24 mouse cellular contexts compared by ENCODE assay signal in genomic region chr17:44797331-44797730, GRCm38 (mm10). TPM values are rescaled to one million over a fixed set of nuclear protein-coding genes. Genes with fewer than 3 reads are reported as not detected.
A peak's percentile ranks its signal among the peaks of the same experiment; 100 is the strongest.
DNase-seq lines count a peak whose midpoint lies in the region; TF ChIP-seq lines count a peak whose summit lies in the region.
"Had no signal": no experiment of that assay in that cellular context is flagged by ENCODE, and none has a peak within 500 bp of the region (broad histone marks: within the 10 kb centered on the region; RNA-seq: fewer than 3 reads in every experiment).

No protein-coding gene starts in this region.

- DNase-seq in adrenal gland, adult (ENCODE audit: inconsistent age in 2 of 2, low spot score in 1 of 2) = peak; percentile 54 to 82
- no peak for DNase-seq in adrenal gland, adult 18-20 months (ENCODE audit: low spot score in 2 of 2)
- peak; percentile 23 for DNase-seq in kidney, postnatal 10 days
- DNase-seq in kidney, postnatal 14 days = no peak
- DNase-seq in adrenal gland, adult 8-10 months = peak; percentile 48
- DNase-seq in layer of hippocampus, adult 9-10 months (ENCODE audit: low spot score) = no peak
- DNase-seq in urinary bladder, postnatal 36 days (ENCODE audit: low spot score in 2 of 2) = no peak
- DNase-seq: cerebellum, adult 2 months; cerebellum, postnatal 14 days; gastrocnemius, postnatal 10 days; kidney, adult 11 months; layer of hippocampus, adult 9-11 months; liver; lung, embryonic 14.5 days; lung, postnatal 14 days; midbrain, embryonic 14.5 days had no signal

- H3K27me3 ChIP-seq in myocyte (ENCODE audit: control insufficient read depth, insufficient read depth, insufficient read length) = no peaks in the 10 kb centered on the region
- H3K27me3 ChIP-seq: embryonic facial prominence, embryonic 15.5 days; forebrain, embryonic 13.5 days; kidney, embryonic 15.5 days; neural tube, embryonic 15.5 days had no signal

- H3K36me3 ChIP-seq in myocyte (ENCODE audit: control insufficient read depth, insufficient read depth) = peaks cover 6% of the 10 kb centered on the region
- H3K36me3 ChIP-seq: embryonic facial prominence, embryonic 10.5 days; neural tube, embryonic 15.5 days had no signal

- TF ChIP-seq POLR2A in myocyte (IDR thresholded peaks at IDR 0.05; ENCODE audit: insufficient read length, low read depth) = no peak

- H3K4me3 ChIP-seq in myocyte = no peak overlapping the region
- H3K4me3 ChIP-seq: embryonic facial prominence, embryonic 10.5 days; embryonic facial prominence, embryonic 15.5 days; forebrain, embryonic 13.5 days; kidney, embryonic 15.5 days; neural tube, embryonic 15.5 days had no signal

- H3ac ChIP-seq in myocyte (ENCODE audit: control insufficient read depth, insufficient read length) = no peak overlapping the region

- no peak overlapping the region for H3K4me2 ChIP-seq in myocyte (ENCODE audit: low read depth)
- H3K4me2 ChIP-seq: embryonic facial prominence, embryonic 15.5 days; forebrain, embryonic 13.5 days; heart, embryonic 11.5 days; hindbrain, embryonic 14.5 days; kidney, embryonic 15.5 days; lung, embryonic 14.5 days; neural tube, embryonic 15.5 days had no signal

- H3K79me2 ChIP-seq in myocyte (ENCODE audit: control insufficient read depth, insufficient read depth) = no peaks in the 10 kb centered on the region

TF ChIP-seq in myocyte, 11 proteins besides CTCF, POLR2A, EP300 and RAD21:
- TF ChIP-seq MYOG (IDR thresholded peaks at IDR 0.05; ENCODE audit: control insufficient read depth in 1 of 3, insufficient read depth in 1 of 3, insufficient read length in 2 of 3, low read depth in 2 of 3) (peak in 2 of 3 experiments; percentile 44 to 65), MYOD1 (IDR thresholded peaks at IDR 0.05; ENCODE audit: control insufficient read depth in 1 of 3, insufficient read length in 2 of 3, low read depth in 2 of 3) (peak in 2 of 3 experiments; percentile 27 to 59), MAX (IDR thresholded peaks at IDR 0.05; ENCODE audit: low read depth) (no peak)

RNA-seq across cellular contexts. Expression of gene Runx2, which starts 17.3 kb away (rescaled TPM):
- total RNA-seq in adrenal gland, adult 18-20 months (2021) = 10 to 100 TPM; 11.6 to 29.5 TPM
- 10 to 100 TPM; 19.6 to 32.8 (median 25.7) TPM for total RNA-seq in adrenal gland, adult 8-10 months (2022)
- 6.7 TPM for polyA plus RNA-seq in myocyte (2012; fragmentation: generic; extraction: Trizol)

RNA-seq across cellular contexts. Expression of gene Supt3, which starts 20.4 kb away (rescaled TPM):
- total RNA-seq in adrenal gland, adult 18-20 months (2021) = 10 to 100 TPM; 19.2 to 30.1 TPM
- total RNA-seq in adrenal gland, adult 8-10 months (2022) = 10 to 100 TPM; 20.1 to 39.1 (median 31.3) TPM
- 30.9 TPM for polyA plus RNA-seq in myocyte (2012; fragmentation: generic; extraction: Trizol)

Comparison
In these comparisons a context has a peak if more than half of its experiments do, and no peak if none do; other contexts are left out.
1. DNase-seq: peak in adrenal gland, adult (2 of 2), kidney, postnatal 10 days (single experiment) and adrenal gland, adult 8-10 months (single experiment); none in adrenal gland, adult 18-20 months (0 of 2), kidney, postnatal 14 days (single experiment), layer of hippocampus, adult 9-10 months (single experiment) and urinary bladder, postnatal 36 days (0 of 2).